Mouse (Mus musculus): ENCODE measurements at regions not wholly inside any gene's neighbourhood (a gene's known extent, or its start where the extent isn't known, plus 50 kb on each side); places are given as distances from the start of the nearest gene placed in this dataset.

DNA sequence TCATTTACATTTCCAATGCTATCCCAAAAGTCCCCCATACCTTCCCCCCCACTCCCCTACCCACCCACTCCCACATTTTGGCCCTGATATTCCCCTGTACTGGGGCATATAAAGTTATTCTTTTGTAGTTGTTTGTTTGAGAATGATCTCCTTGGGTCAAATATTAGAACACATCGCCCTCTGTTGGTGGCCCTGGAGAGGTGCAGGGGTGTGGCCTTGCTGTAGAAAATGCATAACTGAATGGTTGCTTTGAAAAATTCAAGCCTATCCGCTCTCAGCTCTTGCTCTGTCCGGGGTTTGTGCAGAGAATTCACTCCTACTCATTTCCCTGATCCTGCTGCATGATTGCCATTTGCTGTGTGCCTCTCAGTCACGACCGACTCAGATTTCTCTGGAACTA is 336.4 kb upstream of the Epha6 start:
- peak; percentile 7 for DNase-seq (ENCODE audit: low spot score)
